Mouse (Mus musculus) spleen, adult 2 months (tissue): ENCODE results near the gene Reep6. TPM values are rescaled to one million over a fixed set of nuclear protein-coding genes. Genes with fewer than 3 reads are reported as not detected.

Experiments used
- DNase-seq, 2 experiments: peaks; one replicate each; pipeline versions ENCODE4 v3.0.0 to v3.0.0-alpha.2; 2012 to 2021; ENCODE audit warnings: low spot score in 2 of 2, low read depth in 1 of 2
- H3K27ac ChIP-seq: fragments of 200-500 bp; 2 replicates; pipeline ENCODE4 v1.5.1; 2012; ENCODE audit warnings: low read length, inconsistent platforms; ENCODE audit not compliant: insufficient read depth
- H3K27me3 ChIP-seq: fragments of 200-500 bp; 2 replicates; pipeline ENCODE4 v1.6.1; 2012; ENCODE audit warnings: mild to moderate bottlenecking, moderate library complexity, low read length, inconsistent platforms; ENCODE audit not compliant: control insufficient read depth, insufficient read depth
- H3K36me3 ChIP-seq: fragments of 200-500 bp; 2 replicates; pipeline ENCODE4 v1.6.1; 2012; ENCODE audit warnings: mild to moderate bottlenecking, low read length, inconsistent platforms; ENCODE audit not compliant: control insufficient read depth, insufficient read depth
- H3K4me1 ChIP-seq: fragments of 200-500 bp; 2 replicates; pipeline ENCODE4 v1.6.1; 2011; ENCODE audit warnings: inconsistent platforms; ENCODE audit not compliant: control insufficient read depth, insufficient read depth, insufficient read length
- H3K4me3 ChIP-seq: fragments of 200-500 bp; 2 replicates; pipeline ENCODE4 v1.5.1; 2011; ENCODE audit warnings: mild to moderate bottlenecking, inconsistent platforms; ENCODE audit not compliant: insufficient read depth, insufficient read length; ENCODE audit errors: extremely low read depth
- CTCF ChIP-seq: fragments of 200-500 bp; IDR thresholded peaks from 2 replicates; pipeline ENCODE4 v1.5.1; 2011; ENCODE audit warnings: mild to moderate bottlenecking, inconsistent platforms; ENCODE audit not compliant: insufficient read depth, insufficient read length, insufficient replicate concordance; ENCODE audit errors: extremely low read depth
- POLR2A ChIP-seq: fragments of 200-500 bp; IDR thresholded peaks from 2 replicates; pipeline ENCODE4 v1.6.1; 2011; ENCODE audit warnings: low read depth, low read length, inconsistent platforms
- WGBS: fragments of 180-500 bp; shearing (Covaris S2); methylation state at CpG from one replicate; pipeline ENCODE4 v1.1.7; 2018; 5-methylcytosine and 5-hydroxymethylcytosine counted together
- polyA plus RNA-seq: library from polyadenylated mRNA; depleted of rRNA; stranded (reverse); fragments of >200 nt; gene quantifications from 2 replicates; pipeline ENCODE4 v1.2.3, GENCODE M21; 2012

Gene Reep6
- polyA plus RNA-seq, 1 experiment: 2.1 TPM

- Histone ChIP-seq H3K4me3 (peak overlapping the region; percentile 42; the same call in 1 of the 2 replicates), H3K27me3 (no peaks in the 10 kb centered on the region; the same call in 1 of the 2 replicates), H3K4me1 (peaks cover 17% of the 10 kb centered on the region), H3K27ac (peak overlapping the region; percentile 95), H3K36me3 (peaks cover 2% of the 10 kb centered on the region)
- TF ChIP-seq CTCF (no peak), POLR2A (no peak)
- DNase-seq: no peak
- 80% methylated on average over 54 of the region's 54 CpGs for WGBS
Observed at GRCm38 (mm10) chr10:80312586-80313504, 16.9 kb upstream of the Reep6 start.

- no peaks in the 10 kb centered on the region; the same call in 1 of the 2 replicates for H3K27me3 ChIP-seq
- 9% methylated on average over 20 of the region's 20 CpGs for WGBS
- TF ChIP-seq POLR2A (no peak), CTCF (no peak)
- DNase-seq: peak in 1 of 2 experiments; percentile 62
- H3K27ac ChIP-seq: peak overlapping the region; percentile 95
- H3K4me3 ChIP-seq: peak overlapping the region; percentile 42
- H3K36me3 ChIP-seq: peaks cover 9% of the 10 kb centered on the region
- peaks cover 17% of the 10 kb centered on the region for H3K4me1 ChIP-seq
Observed at GRCm38 (mm10) chr10:80313627-80314201, 16.0 kb upstream of the Reep6 start.

- peaks cover 13% of the 10 kb centered on the region for H3K36me3 ChIP-seq
- peaks cover 24% of the 10 kb centered on the region for H3K4me1 ChIP-seq
- 79% methylated on average over 16 of the region's 16 CpGs for WGBS
Observed at GRCm38 (mm10) chr10:80314494-80315001, 15.2 kb upstream of the Reep6 start.

GRCm38 (mm10) chr10:80315315-80315714 is 14.4 kb upstream of the Reep6 start:
- Histone ChIP-seq H3K4me1 (peaks cover 25% of the 10 kb centered on the region), H3K36me3 (peaks cover 13% of the 10 kb centered on the region), H3K27ac (no peak overlapping the region), H3K27me3 (no peaks in the 10 kb centered on the region; the same call in 1 of the 2 replicates), H3K4me3 (no peak overlapping the region)
- 63% methylated on average over 27 of the region's 27 CpGs for WGBS
- TF ChIP-seq POLR2A (no peak), CTCF (no peak)
- DNase-seq: no peak

More at GRCm38 (mm10) chr10:80314494-80315001, 15.2 kb upstream of the Reep6 start:
- DNase-seq: no peak
- H3K4me3 ChIP-seq: no peak overlapping the region
- H3K27me3 ChIP-seq: no peaks in the 10 kb centered on the region; the same call in 1 of the 2 replicates
- no peak overlapping the region for H3K27ac ChIP-seq
- TF ChIP-seq CTCF (no peak), POLR2A (no peak)

- TF ChIP-seq POLR2A (no peak), CTCF (no peak)
- no peak overlapping the region for H3K4me3 ChIP-seq
- DNase-seq: no peak
- H3K27ac ChIP-seq: no peak overlapping the region
- H3K36me3 ChIP-seq: peaks cover 13% of the 10 kb centered on the region
- H3K4me1 ChIP-seq: peaks cover 33% of the 10 kb centered on the region
- WGBS: 71% methylated on average over 11 of the region's 11 CpGs
- no peaks in the 10 kb centered on the region; the same call in 1 of the 2 replicates for H3K27me3 ChIP-seq
Observed at GRCm38 (mm10) chr10:80316359-80316781, 13.4 kb upstream of the Reep6 start.

- WGBS: 52% methylated on average over 10 of the region's 10 CpGs
- peaks cover 39% of the 10 kb centered on the region for H3K4me1 ChIP-seq
- DNase-seq: no peak
- H3K4me3 ChIP-seq: no peak overlapping the region
- TF ChIP-seq POLR2A: no peak
- TF ChIP-seq CTCF: no peak
- no peaks in the 10 kb centered on the region; the same call in 1 of the 2 replicates for H3K27me3 ChIP-seq
- peaks cover 13% of the 10 kb centered on the region for H3K36me3 ChIP-seq
- no peak overlapping the region for H3K27ac ChIP-seq
Observed at GRCm38 (mm10) chr10:80317011-80317410, 12.7 kb upstream of the Reep6 start.
